Mouse (Mus musculus): ENCODE measurements around the gene Hist1h4f. TPM values are rescaled to one million over a fixed set of nuclear protein-coding genes. Genes with fewer than 3 reads are reported as not detected.
"Not testable (repeated sequence)": the region's sequence is repeated elsewhere in the genome, so short reads cannot be mapped to it uniquely, and the experiment has no call there.

Gene Hist1h4f
- total RNA-seq, 2 experiments from 2014 or later, result 7.8 to 8.7 TPM

DNA sequence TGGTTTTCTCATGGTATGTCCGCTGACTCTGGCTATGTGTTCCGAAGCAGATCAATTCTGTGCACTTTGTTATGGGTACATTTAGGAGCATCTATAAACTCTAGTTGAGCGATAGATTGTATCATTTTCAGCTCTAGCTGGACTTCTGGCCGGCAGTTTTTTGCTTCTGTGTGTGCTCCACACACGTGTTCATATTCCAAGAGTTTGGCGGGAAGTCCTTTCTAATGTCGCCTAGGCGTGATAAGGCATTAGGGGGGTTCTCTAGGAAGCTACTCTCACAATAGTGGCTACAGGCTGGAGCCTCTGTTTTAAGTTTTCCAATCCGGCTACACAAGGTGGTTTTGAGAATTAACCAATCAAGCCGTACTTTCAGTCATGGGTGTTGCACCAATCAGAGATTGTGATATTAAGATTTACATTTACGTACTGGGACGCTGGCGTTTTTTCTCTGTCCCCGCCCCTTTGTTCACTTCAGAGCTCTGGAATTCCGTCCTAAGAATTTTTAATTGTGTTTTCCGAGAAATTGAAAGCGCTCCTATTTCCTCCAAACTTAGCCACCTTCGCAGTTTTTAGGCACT lies 4.5 kb upstream of the Hist1h4f start:
- Histone ChIP-seq H3K4me3 (peak overlapping the region; percentile 81), H3K27ac (peak overlapping the region; percentile 84)
- no peak for TF ChIP-seq CTCF (IDR thresholded peaks at IDR 0.05)
- intact Hi-C loops (cut with DNase I), result no loop called here
- DNase-seq, result peak; percentile 38

DNA sequence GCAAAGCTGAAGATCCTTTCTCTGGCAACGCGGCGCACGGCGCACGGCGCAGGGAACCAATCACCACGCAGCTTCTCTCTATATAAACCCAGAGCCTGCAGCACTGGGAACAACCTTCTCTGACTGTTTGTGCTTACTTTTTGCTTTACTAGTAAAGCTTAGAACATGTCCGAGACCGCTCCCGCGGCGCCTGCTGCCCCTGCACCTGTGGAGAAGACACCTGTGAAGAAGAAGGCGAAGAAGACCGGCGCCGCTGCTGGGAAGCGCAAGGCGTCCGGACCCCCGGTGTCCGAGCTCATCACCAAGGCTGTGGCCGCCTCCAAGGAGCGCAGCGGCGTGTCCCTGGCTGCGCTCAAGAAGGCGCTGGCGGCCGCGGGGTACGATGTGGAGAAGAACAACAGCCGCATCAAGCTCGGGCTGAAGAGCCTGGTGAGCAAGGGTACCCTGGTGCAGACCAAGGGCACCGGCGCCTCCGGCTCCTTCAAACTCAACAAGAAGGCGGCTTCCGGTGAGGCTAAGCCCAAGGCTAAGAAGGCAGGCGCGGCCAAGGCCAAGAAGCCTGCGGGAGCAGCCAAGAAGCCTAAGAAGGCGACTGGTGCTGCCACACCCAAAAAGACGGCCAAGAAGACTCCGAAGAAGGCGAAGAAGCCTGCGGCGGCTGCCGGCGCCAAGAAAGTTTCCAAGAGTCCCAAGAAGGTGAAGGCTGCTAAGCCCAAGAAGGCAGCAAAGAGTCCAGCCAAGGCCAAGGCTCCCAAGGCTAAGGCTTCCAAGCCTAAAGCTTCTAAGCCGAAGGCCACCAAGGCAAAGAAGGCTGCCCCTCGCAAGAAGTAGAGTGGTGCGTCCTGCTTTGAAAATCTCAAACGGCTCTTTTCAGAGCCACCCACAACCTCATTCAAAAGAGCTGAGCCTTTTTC lies 3.7 kb upstream of the Hist1h4f start:
- TF ChIP-seq CTCF (IDR thresholded peaks at IDR 0.05), result no peak
- intact Hi-C loops (cut with DNase I), result no loop called here
- peak; percentile 76 for DNase-seq
- Histone ChIP-seq H3K27ac (peak overlapping the region; percentile 84), H3K4me3 (peak overlapping the region; percentile 81)

GRCm38 (mm10) chr13:23554393-23554792 lies 2.9 kb upstream of the Hist1h4f start:
- no peak for TF ChIP-seq CTCF (IDR thresholded peaks at IDR 0.05)
- intact Hi-C loops (cut with DNase I), result no loop called here
- peak overlapping the region; percentile 84 for H3K27ac ChIP-seq
- DNase-seq, result no peak
- H3K4me3 ChIP-seq, result peak overlapping the region; percentile 81

DNA sequence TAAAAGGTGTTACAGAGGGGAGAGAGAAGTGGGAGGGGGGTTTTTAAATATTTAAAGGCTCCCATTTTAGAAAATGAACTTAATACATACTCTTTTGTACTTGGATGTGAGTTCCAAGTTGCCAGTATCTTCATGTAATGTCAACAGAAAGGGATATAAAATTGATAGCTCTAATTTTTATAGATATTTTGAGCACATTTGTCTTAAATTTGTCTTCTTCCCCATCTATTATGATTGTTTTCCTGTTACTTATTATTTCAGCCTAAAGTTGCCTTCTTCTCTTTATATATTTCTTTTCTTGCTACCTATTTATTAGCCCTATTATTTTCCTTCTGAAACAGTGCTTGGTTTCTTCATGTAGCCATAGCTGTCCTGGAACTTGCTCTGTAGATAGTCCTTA lies 1.5 kb upstream of the Hist1h4f start, which contains the start of gene Hist1h1d:
Hist1h1d (plus strand) TSS at position 301 of the 400 bp plus-strand sequence.
- DNase-seq, result no peak
- peak within 1 kb of the TSS; percentile 84; the same call in 1 of the 2 replicates for H3K27ac ChIP-seq
- intact Hi-C loops (cut with DNase I), result no loop called here
- no peak for TF ChIP-seq CTCF (IDR thresholded peaks at IDR 0.05)
- peak within 1 kb of the TSS; percentile 81; the same call in 1 of the 2 replicates for H3K4me3 ChIP-seq

- Histone ChIP-seq H3K4me3 (peak overlapping the region; percentile 73), H3K27ac (peak overlapping the region; percentile 82)
- no peak for DNase-seq
- intact Hi-C loops (cut with DNase I), result no loop called here
- TF ChIP-seq CTCF (IDR thresholded peaks at IDR 0.05), result no peak
Observed at GRCm38 (mm10) chr13:23551931-23552914, 775 bp upstream of the Hist1h4f start.

DNA sequence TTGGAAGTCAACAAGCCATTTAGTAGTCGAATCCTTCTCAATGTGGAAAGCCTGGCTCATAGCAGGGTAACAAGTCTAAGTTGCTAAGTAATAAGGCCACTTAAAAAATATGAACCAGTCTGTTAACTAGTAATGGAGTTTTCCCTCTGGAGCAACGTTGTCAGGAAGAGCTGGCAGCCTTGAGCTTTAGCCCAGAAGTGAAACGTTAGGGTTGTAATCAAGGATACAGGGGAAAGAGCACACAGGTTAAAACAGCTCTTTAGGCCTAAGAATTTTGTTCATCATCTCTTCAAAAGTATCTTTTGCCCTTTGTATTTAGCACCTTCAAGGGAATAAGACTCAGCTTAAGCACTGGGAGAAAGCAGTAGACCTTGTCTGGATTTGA lies 695 bp downstream of the Hist1h4f start:
- no peak for TF ChIP-seq CTCF (IDR thresholded peaks at IDR 0.05)
- peak overlapping the region; percentile 73 for H3K4me3 ChIP-seq
- DNase-seq, result no peak
- intact Hi-C loops (cut with DNase I), result no loop called here
- H3K27ac ChIP-seq, result peak overlapping the region; percentile 82

- no peak overlapping the region for H3K27ac ChIP-seq
- TF ChIP-seq CTCF (IDR thresholded peaks at IDR 0.05), result no peak
- DNase-seq, result no peak
- intact Hi-C loops (cut with DNase I), result no loop called here
- H3K4me3 ChIP-seq, result no peak overlapping the region
Observed at GRCm38 (mm10) chr13:23546694-23547093, 4.8 kb downstream of the Hist1h4f start.

DNA sequence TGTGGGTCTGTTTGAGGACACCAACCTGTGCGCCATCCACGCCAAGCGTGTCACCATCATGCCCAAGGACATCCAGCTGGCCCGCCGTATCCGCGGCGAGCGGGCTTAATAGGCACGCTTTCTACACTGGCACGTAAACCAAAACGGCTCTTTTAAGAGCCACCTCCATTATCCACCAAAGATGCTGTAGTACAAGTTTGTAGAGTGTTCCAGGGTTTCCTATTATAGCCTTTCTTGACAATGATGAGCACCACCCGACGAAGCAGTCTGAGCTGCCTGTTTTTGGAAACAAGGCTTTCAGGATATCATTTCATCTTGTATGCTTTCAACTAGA lies 6.7 kb downstream of the Hist1h4f start:
- intact Hi-C loops (cut with DNase I); DNase-seq: not testable (repeated sequence)
- peak overlapping the region; percentile 74 for H3K4me3 ChIP-seq
- peak overlapping the region; percentile 96 for H3K27ac ChIP-seq

- peak; percentile 63 for DNase-seq
- H3K27ac ChIP-seq, result peak within 1 kb of the TSS; percentile 96
- no peak for TF ChIP-seq CTCF (IDR thresholded peaks at IDR 0.05)
- intact Hi-C loops (cut with DNase I), result no loop called here
- peak within 1 kb of the TSS; percentile 74 for H3K4me3 ChIP-seq
Observed at GRCm38 (mm10) chr13:23543965-23544786, 7.3 kb downstream of the Hist1h4f start, which contains the start of gene Hist1h3f. Gene Hist1h3f, plus strand, starts transcription at chr13:23544052.

GRCm38 (mm10) chr13:23542999-23543607 lies 8.3 kb downstream of the Hist1h4f start, which contains the start of gene Hist1h2bh:
Gene Hist1h2bh, minus strand, starts transcription at chr13:23543392.
- intact Hi-C loops (cut with DNase I), result not testable (repeated sequence)
- Histone ChIP-seq H3K4me3 (peak within 1 kb of the TSS; percentile 74), H3K27ac (peak within 1 kb of the TSS; percentile 96)
- DNase-seq, result peak; percentile 48

DNA sequence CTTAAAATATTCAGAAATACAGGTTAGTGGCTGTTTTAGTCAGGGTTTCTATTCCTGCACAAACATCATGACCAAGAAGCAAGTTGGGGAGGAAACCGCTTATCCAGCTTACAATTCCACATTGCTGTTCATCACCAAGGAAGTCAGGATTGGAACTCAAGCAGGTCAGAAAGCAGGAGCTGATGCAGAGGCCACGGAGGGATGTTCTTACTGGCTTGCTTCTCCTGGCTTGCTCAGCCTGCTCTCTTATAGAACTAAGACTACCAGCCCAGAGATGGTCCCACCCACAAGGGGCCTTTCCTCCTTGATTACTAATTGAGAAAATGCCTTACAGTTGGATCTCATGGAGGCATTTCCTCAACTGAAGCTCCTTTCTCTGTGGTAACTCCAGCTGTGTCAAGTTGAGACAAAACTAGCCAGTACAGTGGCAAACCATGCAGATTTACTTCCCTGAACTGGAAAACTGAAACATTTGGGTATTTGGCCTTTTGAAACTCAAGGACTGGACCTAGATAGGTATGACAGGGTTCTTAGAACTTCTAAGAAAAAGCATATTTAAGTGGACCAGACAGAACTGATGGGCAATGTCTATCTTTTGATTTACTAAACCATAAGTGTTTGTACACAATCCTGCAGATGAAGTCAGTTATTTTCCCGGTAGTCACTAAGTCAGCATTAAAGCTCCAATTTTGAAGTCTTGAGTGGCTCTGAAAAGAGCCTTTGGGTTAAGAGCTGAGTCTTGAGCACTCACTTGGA lies 9.0 kb downstream of the Hist1h4f start:
- Histone ChIP-seq H3K27ac (peak overlapping the region; percentile 96), H3K4me3 (peak overlapping the region; percentile 74)
- intact Hi-C loops (cut with DNase I); DNase-seq: not testable (repeated sequence)
